Mouse (Mus musculus) 3134 (cell line): ENCODE measurements around the gene Dcdc2c.

Source experiments
- DNase-seq: peaks from one replicate; pipeline ENCODE4 v3.0.0-alpha.2; 2011; ENCODE audit warnings: low spot score; ENCODE audit not compliant: insufficient read length; ENCODE audit errors: extremely low read depth

Dcdc2c gene

GRCm38 (mm10) chr12:28552299-28552698, at the start of gene Dcdc2c:
Gene Dcdc2c (minus strand): TSS chr12:28552399.
- DNase-seq: no peak

DNA sequence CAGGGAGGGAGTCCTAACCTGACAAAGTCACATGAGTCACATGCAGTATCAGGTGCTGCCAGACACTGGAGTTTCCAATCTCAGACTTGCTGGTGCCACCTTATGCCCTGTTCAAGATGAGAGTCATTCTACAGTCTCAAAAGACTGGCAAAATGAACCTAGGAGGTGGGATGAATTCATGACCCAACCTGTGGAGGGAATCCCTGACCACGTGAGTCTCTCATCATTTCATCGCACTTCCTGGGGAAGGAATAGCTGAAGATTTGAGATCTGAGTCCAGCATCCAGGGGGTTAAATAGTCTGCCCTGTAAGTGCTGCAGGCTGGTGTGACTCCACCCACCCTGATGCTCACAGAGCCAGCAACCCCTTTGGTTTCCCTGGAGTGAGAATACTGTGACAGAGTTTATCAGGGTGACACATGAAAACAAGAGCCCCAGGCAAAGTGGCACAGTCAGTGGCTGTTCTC, 46.4 kb upstream of the Dcdc2c start:
- no peak for DNase-seq

DNA sequence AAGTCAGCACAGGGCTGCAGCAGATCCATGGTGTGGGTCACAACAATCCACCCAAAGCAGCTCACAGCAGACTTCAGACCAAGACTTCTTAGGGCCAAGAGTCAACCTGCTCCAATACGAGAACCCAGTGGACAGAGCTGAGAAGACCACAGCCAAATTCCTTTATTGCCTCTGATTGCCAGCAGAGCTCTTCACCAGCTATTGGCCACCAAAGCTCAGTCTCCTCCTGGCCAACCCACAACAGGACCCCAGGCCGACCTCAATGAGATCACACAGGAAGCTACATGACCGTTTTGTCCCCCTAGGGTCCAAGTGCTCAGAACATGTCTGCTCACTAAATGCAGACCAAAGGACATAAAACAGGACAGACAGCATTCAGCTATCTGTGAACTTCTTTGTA, 45.9 kb upstream of the Dcdc2c start:
- DNase-seq: no peak

- no peak for DNase-seq
Measured at GRCm38 (mm10) chr12:28597699-28598098, 45.5 kb upstream of the Dcdc2c start.

- no peak for DNase-seq
Measured at GRCm38 (mm10) chr12:28596851-28597250, 44.7 kb upstream of the Dcdc2c start.

- DNase-seq: no peak
Measured at GRCm38 (mm10) chr12:28590428-28590827, 38.2 kb upstream of the Dcdc2c start.

DNA sequence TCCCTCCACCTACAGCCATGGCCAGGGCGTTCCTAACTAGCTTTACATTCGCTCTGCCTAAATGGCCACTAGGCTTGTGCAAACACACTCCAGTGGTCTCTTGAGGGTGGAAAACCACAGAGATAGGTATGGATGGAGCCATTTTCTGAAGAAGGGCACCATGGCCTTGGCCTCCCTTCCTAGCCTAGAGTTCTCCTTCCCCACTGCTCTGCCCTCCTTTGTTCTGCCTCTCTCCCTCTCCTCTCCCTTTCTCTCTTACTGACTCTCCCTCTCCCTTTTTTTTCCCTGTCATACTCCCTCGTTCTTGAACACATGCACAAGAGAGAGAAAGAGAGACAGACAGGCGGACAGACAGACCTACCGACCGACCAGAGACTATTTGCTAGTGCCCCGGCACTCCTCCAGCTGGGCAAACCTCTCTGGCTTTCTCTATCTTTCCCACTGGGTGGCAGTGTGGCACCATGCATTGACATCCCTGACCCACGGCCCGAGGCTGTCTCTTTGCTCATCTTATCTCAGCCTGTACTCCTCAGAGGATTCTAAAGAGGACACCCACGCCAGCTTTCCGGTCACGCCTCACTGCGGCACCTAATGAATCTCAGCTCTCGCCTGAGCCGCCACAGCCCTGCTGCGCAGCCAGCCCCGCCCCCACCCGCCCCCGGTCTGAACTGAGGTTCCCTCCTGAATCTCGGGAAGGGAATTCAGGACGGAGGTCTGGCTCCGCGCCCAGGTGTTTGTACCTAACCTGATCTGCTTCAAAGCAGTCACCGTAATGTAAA, 37.1 kb upstream of the Dcdc2c start:
- peak; percentile 53 for DNase-seq

- no peak for DNase-seq
Measured at GRCm38 (mm10) chr12:28587949-28588348, 35.8 kb upstream of the Dcdc2c start.

DNA sequence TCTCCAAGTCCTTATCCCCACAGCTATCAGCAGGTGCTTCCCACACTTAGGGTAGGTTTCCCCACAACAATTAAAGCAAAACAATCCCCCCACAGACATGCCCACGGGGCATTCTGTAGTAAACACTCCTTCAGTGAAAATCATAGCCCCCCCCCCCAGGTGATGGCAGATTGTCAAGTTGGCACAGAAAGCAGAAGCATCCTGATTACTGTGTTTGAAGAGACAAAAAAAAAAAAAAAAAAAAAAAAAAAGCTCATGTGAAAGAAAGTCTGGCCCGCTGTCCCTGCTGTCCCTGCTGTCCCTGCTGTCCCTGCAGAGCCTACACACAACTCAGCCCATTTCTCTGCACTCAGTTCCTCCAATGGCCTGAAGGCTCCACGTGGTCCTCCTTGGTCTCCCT, 31.8 kb upstream of the Dcdc2c start:
- DNase-seq: no peak

DNA sequence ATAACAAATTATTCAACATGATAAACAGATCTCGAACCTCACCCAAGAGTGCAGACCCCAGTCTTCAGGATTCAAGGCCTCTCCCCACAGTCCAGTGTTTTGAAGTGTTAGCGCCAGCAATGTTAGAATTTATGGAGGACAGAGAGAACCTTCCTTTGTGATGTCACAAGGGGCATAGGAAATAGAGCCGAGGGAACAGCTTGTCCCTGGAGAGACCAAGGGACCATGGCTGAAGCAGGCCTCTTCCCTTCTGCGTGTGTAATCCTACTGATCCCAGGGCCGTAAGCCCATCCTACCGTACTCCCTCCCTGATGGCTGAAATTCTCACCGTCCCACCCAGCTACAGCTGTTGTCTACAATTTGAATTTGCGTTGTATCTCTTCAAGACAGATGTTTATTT, 30.2 kb upstream of the Dcdc2c start, which contains the start of gene Allc:
TSS of gene Allc (minus strand) at position 101 of the 400 bp plus-strand sequence.
- DNase-seq: no peak

DNA sequence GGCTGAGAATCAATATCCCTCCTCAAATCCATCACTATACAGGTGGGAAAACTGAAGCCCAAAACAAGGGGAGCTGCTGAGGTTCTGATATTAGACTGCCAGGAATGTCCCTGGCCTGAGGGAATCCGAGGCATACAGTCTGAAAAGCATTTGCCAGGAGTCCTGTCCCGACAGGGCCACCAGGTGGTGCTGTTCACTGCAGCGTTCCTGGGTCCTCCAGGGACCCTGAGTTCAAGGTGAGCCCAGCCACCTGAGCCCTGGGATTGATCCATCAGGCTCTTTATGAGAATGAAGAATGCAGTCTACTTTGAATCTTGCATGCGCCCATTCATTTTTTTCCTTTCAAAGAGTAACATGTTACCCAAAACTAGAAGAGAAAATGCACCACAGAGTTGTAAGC, 26.9 kb upstream of the Dcdc2c start:
- no peak for DNase-seq

GRCm38 (mm10) chr12:28578147-28578546, 25.9 kb upstream of the Dcdc2c start:
- DNase-seq: no peak

GRCm38 (mm10) chr12:28575366-28576070, 23.3 kb upstream of the Dcdc2c start:
- DNase-seq: no peak

DNA sequence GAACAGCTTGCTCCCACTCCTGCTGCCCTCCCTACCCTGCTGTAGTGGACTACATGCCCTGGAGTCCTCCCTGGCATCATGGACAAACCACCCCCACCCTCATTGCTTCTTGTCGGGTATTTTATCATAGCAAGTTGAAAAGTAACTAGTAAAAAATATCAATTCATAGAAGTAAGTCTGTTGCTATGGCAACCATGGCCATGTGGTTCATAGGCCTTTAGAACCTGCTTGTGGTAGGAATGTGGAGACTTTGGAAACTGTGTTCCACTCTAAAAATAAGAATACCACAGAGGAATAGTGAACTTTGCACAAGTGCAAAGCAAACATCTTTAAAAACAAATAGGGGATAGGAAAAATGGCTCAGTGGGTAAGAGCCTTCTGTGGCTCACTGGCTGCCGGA, 20.0 kb upstream of the Dcdc2c start:
- DNase-seq: no peak

DNA sequence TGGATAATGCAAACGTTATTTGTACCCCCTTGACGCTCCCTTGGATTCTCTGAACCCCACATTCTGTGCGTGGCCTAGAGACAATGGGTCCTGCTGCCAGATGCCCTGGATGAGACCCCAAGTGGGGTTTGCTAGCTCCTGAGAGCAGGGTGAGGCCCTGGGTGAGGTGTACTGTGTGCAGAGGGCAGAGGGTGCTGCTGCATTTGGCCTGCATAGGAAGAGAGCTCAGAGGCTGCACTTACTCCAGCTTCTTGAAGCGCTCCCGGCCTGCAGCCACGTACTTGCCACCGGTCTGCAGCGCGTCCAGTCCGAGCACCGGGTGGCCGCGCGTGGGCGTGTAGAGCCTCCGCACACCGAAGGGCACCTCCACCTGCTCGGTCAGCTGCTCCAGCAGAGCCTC, 424 bp downstream of the Dcdc2c start:
- DNase-seq: no peak

DNA sequence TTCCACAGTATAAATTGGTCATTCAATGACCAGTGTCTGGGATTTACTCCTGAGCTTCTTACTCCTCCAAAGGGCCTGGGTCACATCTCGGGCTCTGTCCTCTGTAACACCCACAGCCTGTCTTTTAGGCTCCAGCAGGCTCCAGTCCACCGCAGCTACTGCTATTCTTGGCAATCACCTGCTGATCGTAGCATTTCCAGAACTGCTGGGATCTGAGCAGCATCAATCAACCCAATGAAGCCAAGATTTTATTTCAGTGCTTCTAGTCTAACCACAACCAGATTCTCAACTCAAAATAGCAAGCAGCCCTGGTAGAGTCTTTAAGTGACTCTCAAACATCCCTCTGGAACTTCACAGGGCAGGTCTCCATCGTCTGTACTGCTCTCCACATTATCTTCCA, 3.3 kb downstream of the Dcdc2c start:
- DNase-seq: no peak

DNA sequence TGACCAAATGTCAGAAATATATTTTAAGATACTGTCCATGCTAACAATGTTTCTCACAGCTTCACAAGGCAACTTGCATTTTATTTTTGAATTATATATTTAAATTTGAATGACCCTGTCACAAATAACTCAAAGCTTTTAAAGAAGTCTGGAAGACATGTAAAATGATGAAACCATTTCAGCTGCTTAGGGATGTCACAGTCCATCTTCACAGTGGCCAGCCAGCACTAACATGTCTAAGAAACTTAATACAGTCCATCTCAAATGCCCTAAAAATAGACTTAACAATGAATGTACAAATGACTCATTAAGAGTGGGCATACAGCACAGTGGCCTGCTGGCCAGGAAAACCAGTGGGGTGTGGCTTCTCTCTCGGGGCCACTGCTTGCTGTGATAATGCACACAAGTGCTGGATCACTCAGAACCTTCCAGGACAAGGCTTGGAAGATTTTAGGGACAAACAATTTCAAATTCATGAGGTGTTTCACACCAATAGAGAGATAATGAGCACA, 37.9 kb downstream of the Dcdc2c start:
- peak; percentile 42 for DNase-seq

DNA sequence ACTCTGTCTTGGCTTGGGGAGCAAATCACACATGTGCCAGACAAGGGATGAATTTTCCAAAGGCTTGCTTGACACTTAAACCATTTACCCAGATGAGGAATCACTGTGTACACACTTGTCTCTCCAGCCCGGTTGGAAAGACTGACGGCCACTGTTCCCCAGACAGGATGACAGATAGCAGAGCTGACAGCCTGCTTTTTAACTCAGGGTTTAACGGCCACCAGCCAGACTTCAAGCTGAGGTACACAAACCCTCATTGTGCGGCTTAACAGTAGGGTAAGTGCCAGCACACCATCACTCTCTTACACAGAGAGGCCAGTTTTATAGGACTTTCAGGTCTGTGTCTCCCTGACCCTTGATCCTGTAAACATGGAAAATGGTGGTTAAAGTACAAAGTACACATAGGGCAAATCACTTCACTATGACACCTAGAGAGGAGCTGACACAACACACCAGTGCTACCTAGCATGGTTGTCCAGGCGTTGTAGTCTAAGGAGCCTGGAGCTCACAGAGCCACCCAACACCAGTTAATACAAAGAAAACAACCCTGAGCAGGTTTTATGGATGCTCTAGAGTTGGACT, 42.4 kb downstream of the Dcdc2c start:
- no peak for DNase-seq

- DNase-seq: no peak
Measured at GRCm38 (mm10) chr12:28494289-28494688, 57.9 kb downstream of the Dcdc2c start.

- DNase-seq: no peak
Measured at GRCm38 (mm10) chr12:28482483-28483160, 69.6 kb downstream of the Dcdc2c start.

- DNase-seq: no peak
Measured at GRCm38 (mm10) chr12:28460951-28461431, 91.2 kb downstream of the Dcdc2c start.
